Mouse (Mus musculus): Measurements from ENCODE around the gene Ndst4. TPM values are rescaled to one million over a fixed set of nuclear protein-coding genes. Genes with fewer than 3 reads are reported as not detected.

The Ndst4 gene
- 0.08 TPM in 1 of 2 replicates, not detected in the other for polyA plus RNA-seq (2012; rRNA removed)

- Histone ChIP-seq H3K4me1 (ENCODE audit: control insufficient read depth, insufficient read depth, low read length) (no peaks in the 10 kb centered on the region), H3K36me3 (ENCODE audit: control insufficient read depth, insufficient read depth, low read length) (no peaks in the 10 kb centered on the region), H3K27ac (ENCODE audit: insufficient read depth, low read depth, low read length) (no peak within 1 kb of the TSS), H3K4me3 (ENCODE audit: insufficient read depth, low read depth, low read length) (no peak within 1 kb of the TSS), H3K27me3 (replicated peaks; ENCODE audit: control insufficient read depth, insufficient read depth, low read length) (no peaks in the 10 kb centered on the region)
- WGBS = 11% methylated on average over 14 of the region's 14 CpGs
- no peak for DNase-seq
- no peak for TF ChIP-seq POLR2A (IDR thresholded peaks at IDR 0.05; ENCODE audit: low read depth, low read length)
- no peak for TF ChIP-seq CTCF (conservative IDR thresholded peaks at IDR 0.05; ENCODE audit: insufficient read depth, insufficient read length, low read depth, low read length)
Observed at GRCm38 (mm10) chr3:125403601-125404396, at the start of gene Ndst4. Gene Ndst4, plus strand, starts transcription at chr3:125404076.

GRCm38 (mm10) chr3:125397443-125397842 lies 6.4 kb upstream of the Ndst4 start:
- no peaks in the 10 kb centered on the region for H3K27me3 ChIP-seq (replicated peaks; ENCODE audit: control insufficient read depth, insufficient read depth, low read length)
- H3K4me3 ChIP-seq (ENCODE audit: insufficient read depth, low read depth, low read length) = no peak overlapping the region
- TF ChIP-seq POLR2A (IDR thresholded peaks at IDR 0.05; ENCODE audit: low read depth, low read length) (no peak), CTCF (conservative IDR thresholded peaks at IDR 0.05; ENCODE audit: insufficient read depth, insufficient read length, low read depth, low read length) (no peak)
- H3K27ac ChIP-seq (ENCODE audit: insufficient read depth, low read depth, low read length) = no peak overlapping the region
- no peak for DNase-seq
- H3K4me1 ChIP-seq (ENCODE audit: control insufficient read depth, insufficient read depth, low read length) = no peaks in the 10 kb centered on the region
- H3K36me3 ChIP-seq (ENCODE audit: control insufficient read depth, insufficient read depth, low read length) = no peaks in the 10 kb centered on the region
- WGBS = 69% methylated on average over 3 of the region's 3 CpGs

- WGBS = 69% methylated on average over 2 of the region's 2 CpGs
Observed at GRCm38 (mm10) chr3:125406456-125406855, 2.6 kb downstream of the Ndst4 start.

GRCm38 (mm10) chr3:125406991-125407390 lies 3.1 kb downstream of the Ndst4 start:
- WGBS = 69% methylated on average over 3 of the region's 3 CpGs
- Histone ChIP-seq H3K27me3 (replicated peaks; ENCODE audit: control insufficient read depth, insufficient read depth, low read length) (no peaks in the 10 kb centered on the region), H3K4me3 (ENCODE audit: insufficient read depth, low read depth, low read length) (no peak overlapping the region), H3K4me1 (ENCODE audit: control insufficient read depth, insufficient read depth, low read length) (no peaks in the 10 kb centered on the region), H3K27ac (ENCODE audit: insufficient read depth, low read depth, low read length) (no peak overlapping the region), H3K36me3 (ENCODE audit: control insufficient read depth, insufficient read depth, low read length) (no peaks in the 10 kb centered on the region)
- no peak for TF ChIP-seq POLR2A (IDR thresholded peaks at IDR 0.05; ENCODE audit: low read depth, low read length)
- no peak for TF ChIP-seq CTCF (conservative IDR thresholded peaks at IDR 0.05; ENCODE audit: insufficient read depth, insufficient read length, low read depth, low read length)
- DNase-seq = no peak

More at GRCm38 (mm10) chr3:125406456-125406855, 2.6 kb downstream of the Ndst4 start:
- TF ChIP-seq CTCF (conservative IDR thresholded peaks at IDR 0.05; ENCODE audit: insufficient read depth, insufficient read length, low read depth, low read length) = no peak
- TF ChIP-seq POLR2A (IDR thresholded peaks at IDR 0.05; ENCODE audit: low read depth, low read length) = no peak
- H3K4me1 ChIP-seq (ENCODE audit: control insufficient read depth, insufficient read depth, low read length) = no peaks in the 10 kb centered on the region
- no peaks in the 10 kb centered on the region for H3K36me3 ChIP-seq (ENCODE audit: control insufficient read depth, insufficient read depth, low read length)
- no peaks in the 10 kb centered on the region for H3K27me3 ChIP-seq (replicated peaks; ENCODE audit: control insufficient read depth, insufficient read depth, low read length)
- H3K4me3 ChIP-seq (ENCODE audit: insufficient read depth, low read depth, low read length) = no peak overlapping the region
- no peak for DNase-seq
- H3K27ac ChIP-seq (ENCODE audit: insufficient read depth, low read depth, low read length) = no peak overlapping the region

GRCm38 (mm10) chr3:125466894-125467652 lies 63.2 kb downstream of the Ndst4 start:
- Histone ChIP-seq H3K36me3 (ENCODE audit: control insufficient read depth, insufficient read depth, low read length) (no peaks in the 10 kb centered on the region), H3K27me3 (replicated peaks; ENCODE audit: control insufficient read depth, insufficient read depth, low read length) (no peaks in the 10 kb centered on the region), H3K27ac (ENCODE audit: insufficient read depth, low read depth, low read length) (no peak overlapping the region), H3K4me3 (ENCODE audit: insufficient read depth, low read depth, low read length) (no peak overlapping the region), H3K4me1 (ENCODE audit: control insufficient read depth, insufficient read depth, low read length) (no peaks in the 10 kb centered on the region)
- TF ChIP-seq CTCF (conservative IDR thresholded peaks at IDR 0.05; ENCODE audit: insufficient read depth, insufficient read length, low read depth, low read length) = no peak
- TF ChIP-seq POLR2A (IDR thresholded peaks at IDR 0.05; ENCODE audit: low read depth, low read length) = no peak
- DNase-seq = no peak
- WGBS = 27% methylated on average over 6 of the region's 6 CpGs

GRCm38 (mm10) chr3:125510102-125510501 lies 106.2 kb downstream of the Ndst4 start:
- Histone ChIP-seq H3K27ac (ENCODE audit: insufficient read depth, low read depth, low read length) (no peak overlapping the region), H3K36me3 (ENCODE audit: control insufficient read depth, insufficient read depth, low read length) (no peaks in the 10 kb centered on the region), H3K4me3 (ENCODE audit: insufficient read depth, low read depth, low read length) (no peak overlapping the region), H3K4me1 (ENCODE audit: control insufficient read depth, insufficient read depth, low read length) (no peaks in the 10 kb centered on the region), H3K27me3 (replicated peaks; ENCODE audit: control insufficient read depth, insufficient read depth, low read length) (no peaks in the 10 kb centered on the region)
- TF ChIP-seq POLR2A (IDR thresholded peaks at IDR 0.05; ENCODE audit: low read depth, low read length) (no peak), CTCF (conservative IDR thresholded peaks at IDR 0.05; ENCODE audit: insufficient read depth, insufficient read length, low read depth, low read length) (no peak)
- no peak for DNase-seq
- 80% methylated on average over 5 of the region's 5 CpGs for WGBS

GRCm38 (mm10) chr3:125533371-125533770 lies 129.5 kb downstream of the Ndst4 start:
- Histone ChIP-seq H3K27ac (ENCODE audit: insufficient read depth, low read depth, low read length) (no peak overlapping the region), H3K36me3 (ENCODE audit: control insufficient read depth, insufficient read depth, low read length) (no peaks in the 10 kb centered on the region), H3K4me3 (ENCODE audit: insufficient read depth, low read depth, low read length) (no peak overlapping the region), H3K4me1 (ENCODE audit: control insufficient read depth, insufficient read depth, low read length) (no peaks in the 10 kb centered on the region), H3K27me3 (replicated peaks; ENCODE audit: control insufficient read depth, insufficient read depth, low read length) (no peaks in the 10 kb centered on the region)
- 56% methylated on average over 8 of the region's 8 CpGs for WGBS
- no peak for DNase-seq
- TF ChIP-seq CTCF (conservative IDR thresholded peaks at IDR 0.05; ENCODE audit: insufficient read depth, insufficient read length, low read depth, low read length) = no peak
- no peak for TF ChIP-seq POLR2A (IDR thresholded peaks at IDR 0.05; ENCODE audit: low read depth, low read length)
